ENCODE assay signal across 30 mouse cellular contexts in the genomic region with DNA sequence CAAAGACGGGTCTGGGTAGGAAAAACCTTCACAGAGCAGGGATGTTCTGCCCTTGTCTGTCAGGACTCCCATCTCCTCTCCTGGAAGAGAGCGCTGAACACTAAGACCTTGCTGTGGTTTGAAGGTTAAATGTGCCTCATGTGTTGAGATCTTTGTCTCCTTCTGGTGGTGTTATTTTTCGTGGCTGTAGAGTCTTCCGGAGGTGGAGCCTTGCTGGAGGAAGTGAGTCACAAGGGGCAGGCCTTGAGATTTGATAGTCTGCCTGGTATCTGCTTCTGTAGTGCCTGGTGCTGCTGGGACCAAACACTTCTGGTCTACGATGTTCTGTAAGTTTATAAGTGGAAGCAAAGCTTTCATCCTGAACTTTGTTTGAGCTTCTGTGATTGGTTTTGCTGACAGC. TPM values are rescaled to one million over a fixed set of nuclear protein-coding genes. Genes with fewer than 3 reads are reported as not detected.
DNase-seq lines count a peak whose midpoint lies in the region; ATAC-seq lines count a peak whose summit lies in the region.
"Had no signal": no experiment of that assay in that cellular context is flagged by ENCODE, and none has a peak within 500 bp of the region (broad histone marks: within the 10 kb centered on the region; RNA-seq: fewer than 3 reads in every experiment).

No protein-coding gene starts in this region.

- peaks cover 68% of the 10 kb centered on the region for H3K4me1 ChIP-seq in liver, embryonic 13.5 days (replicated peaks)

- no peaks in the 10 kb centered on the region for H3K9me3 ChIP-seq in liver, embryonic 13.5 days (replicated peaks)
- H3K9me3 ChIP-seq: forebrain, embryonic 13.5 days; hindbrain, embryonic 12.5 days; limb, embryonic 13.5 days; neural tube, embryonic 12.5 days had no signal

- WGBS in liver, embryonic 13.5 days (ENCODE audit: insufficient replicate concordance): 73% methylated on average over 5 of the region's 5 CpGs

- peak overlapping the region; percentile 31; the same call in 1 of the 2 replicates for H3K9ac ChIP-seq in liver, embryonic 13.5 days
- H3K9ac ChIP-seq: forebrain, embryonic 13.5 days; hindbrain, embryonic 12.5 days; limb, embryonic 13.5 days; neural tube, embryonic 12.5 days had no signal

- peak; percentile 60 for DNase-seq in 416B (ENCODE audit: low read depth)
- no peak for DNase-seq in liver, embryonic 13.5 days
- DNase-seq in heart, adult 8-10 months (ENCODE audit: low spot score): no peak
- no peak for DNase-seq in B cell, adult 2 months
- DNase-seq in lung, postnatal 4 days: no peak
- DNase-seq: adrenal gland, postnatal 10 days; cerebellum, adult 11 months; cerebellum, adult 9-10 months; cerebellum, postnatal 36 days; gastrocnemius, postnatal 10 days; heart, postnatal 36 days; lung, adult 2 months; lung, postnatal 10 days had no signal

- peaks cover 82% of the 10 kb centered on the region for H3K36me3 ChIP-seq in liver, embryonic 13.5 days
- H3K36me3 ChIP-seq: hindbrain, embryonic 12.5 days; limb, embryonic 13.5 days; neural tube, embryonic 12.5 days had no signal

- peak overlapping the region; percentile 75 for H3K27ac ChIP-seq in liver, embryonic 13.5 days
- H3K27ac ChIP-seq: forebrain, embryonic 13.5 days; hindbrain, embryonic 12.5 days; hindbrain, postnatal 0 days; layer of hippocampus, adult 2 months; limb, embryonic 13.5 days; neural tube, embryonic 12.5 days had no signal

- H3K27me3 ChIP-seq in liver, embryonic 13.5 days: no peaks in the 10 kb centered on the region
- H3K27me3 ChIP-seq: forebrain, embryonic 13.5 days; hindbrain, embryonic 12.5 days; limb, embryonic 13.5 days; neural tube, embryonic 12.5 days had no signal

- peak overlapping the region; percentile 39 for H3K4me2 ChIP-seq in liver, embryonic 13.5 days
- H3K4me2 ChIP-seq: forebrain, embryonic 13.5 days; heart, embryonic 11.5 days; hindbrain, embryonic 12.5 days; limb, embryonic 13.5 days; midbrain, embryonic 11.5 days; neural tube, embryonic 12.5 days had no signal

- ATAC-seq in activated CD4-positive, CD25-positive, alpha-beta regulatory T cell, adult 4 months: peak; percentile 48
- ATAC-seq in liver, embryonic 13.5 days (ENCODE audit: low read depth): 0 out of 2 replicates have a peak, but pooled peaks have one; percentile 29
- 0 out of 2 replicates have a peak, but pooled peaks have one; percentile 20 for ATAC-seq in megakaryocyte-erythroid progenitor cell, adult 5-6 weeks (replicated peaks; ENCODE audit: low FRiP score, low TSS enrichment, poor library complexity, severe bottlenecking)
- ATAC-seq: forebrain, embryonic 13.5 days; hindbrain, postnatal 0 days; intestine, postnatal 0 days had no signal

- 0 out of 2 replicates have a peak overlapping the region, but pooled peaks have one; percentile 6 for H3K4me3 ChIP-seq in liver, embryonic 13.5 days (replicated peaks)
- H3K4me3 ChIP-seq: forebrain, embryonic 13.5 days; hindbrain, embryonic 12.5 days; layer of hippocampus, adult 2 months; limb, embryonic 13.5 days; myocyte; neural tube, embryonic 12.5 days had no signal

RNA-seq across cellular contexts. Expression of a gene that starts 8.6 kb away (rescaled TPM):
- polyA plus RNA-seq in activated CD4-positive, CD25-positive, alpha-beta regulatory T cell, adult 4 months (2017; shearing (Covaris generic)): 1 to 10 TPM; 1.5 to 1.6 TPM
- polyA plus RNA-seq in liver, embryonic 13.5 days (2015; fragmentation: Nextera tagmentation; extraction: Ambion mirVana): 28.8 and 32.7 TPM in 2 replicates
- 9.9 and 10.7 TPM in 2 replicates for total RNA-seq in megakaryocyte-erythroid progenitor cell, adult 5-6 weeks (2014; fragmentation: Nextera tagmentation)
- 26.4 and 28.1 TPM in 2 replicates for total RNA-seq in megakaryocyte-erythroid progenitor cell, adult 5-6 weeks (2017)
- 10 to 100 TPM; 17.9 to 24.4 (median 22.7) TPM for total RNA-seq in heart, adult 8-10 months (2022)
- total RNA-seq: layer of hippocampus, adult 2 months; layer of hippocampus, postnatal 14 days; left cerebral cortex, adult 8-10 months; left cerebral cortex, postnatal 36 days had no signal
- polyA plus RNA-seq: myocyte had no signal

RNA-seq across cellular contexts. Expression of a gene that starts 13.7 kb away (rescaled TPM):
- polyA plus RNA-seq in activated CD4-positive, CD25-positive, alpha-beta regulatory T cell, adult 4 months (2017; shearing (Covaris generic)): not detected
- not detected in 2 replicates for polyA plus RNA-seq in liver, embryonic 13.5 days (2015; fragmentation: Nextera tagmentation; extraction: Ambion mirVana)
- total RNA-seq in megakaryocyte-erythroid progenitor cell, adult 5-6 weeks (2014; fragmentation: Nextera tagmentation): 1.1 TPM in 1 of 2 replicates, not detected in the other
- 1.2 TPM in 1 of 2 replicates, not detected in the other for total RNA-seq in megakaryocyte-erythroid progenitor cell, adult 5-6 weeks (2017)
- total RNA-seq in heart, adult 8-10 months (2022): not detected
- total RNA-seq: heart, postnatal 36 days had no signal
- polyA plus RNA-seq: forebrain, embryonic 13.5 days; heart, embryonic 11.5 days; heart, embryonic 16.5 days; small intestine, adult 2 months had no signal

RNA-seq across cellular contexts. Expression of a gene that starts 20.9 kb away (rescaled TPM):
- 10 to 100 TPM; 57.8 to 58.8 TPM for polyA plus RNA-seq in activated CD4-positive, CD25-positive, alpha-beta regulatory T cell, adult 4 months (2017; shearing (Covaris generic))
- 62.5 and 80.2 TPM in 2 replicates for polyA plus RNA-seq in liver, embryonic 13.5 days (2015; fragmentation: Nextera tagmentation; extraction: Ambion mirVana)
- total RNA-seq in megakaryocyte-erythroid progenitor cell, adult 5-6 weeks (2014; fragmentation: Nextera tagmentation): 122 and 137 TPM in 2 replicates
- total RNA-seq in megakaryocyte-erythroid progenitor cell, adult 5-6 weeks (2017): 57.0 and 70.7 TPM in 2 replicates
- 10 to 100 TPM; 60.9 to 70.3 (median 65.5) TPM for total RNA-seq in heart, adult 8-10 months (2022)

RNA-seq across cellular contexts. Expression of a gene that starts 21.5 kb away (rescaled TPM):
- under 1 TPM; 0.48 to 0.60 TPM for polyA plus RNA-seq in activated CD4-positive, CD25-positive, alpha-beta regulatory T cell, adult 4 months (2017; shearing (Covaris generic))
- 1.2 and 2.4 TPM in 2 replicates for polyA plus RNA-seq in liver, embryonic 13.5 days (2015; fragmentation: Nextera tagmentation; extraction: Ambion mirVana)
- 0.96 and 1.2 TPM in 2 replicates for total RNA-seq in megakaryocyte-erythroid progenitor cell, adult 5-6 weeks (2014; fragmentation: Nextera tagmentation)
- 1.0 and 2.5 TPM in 2 replicates for total RNA-seq in megakaryocyte-erythroid progenitor cell, adult 5-6 weeks (2017)
- total RNA-seq in heart, adult 8-10 months (2022): 1 to 10 TPM in 1 of 4 experiments, under 1 TPM in 3; 0.89 to 1.6 (median 0.94) TPM

RNA-seq across cellular contexts. Expression of a gene that starts 26.7 kb away (rescaled TPM):
- not detected for polyA plus RNA-seq in activated CD4-positive, CD25-positive, alpha-beta regulatory T cell, adult 4 months (2017; shearing (Covaris generic))
- polyA plus RNA-seq in liver, embryonic 13.5 days (2015; fragmentation: Nextera tagmentation; extraction: Ambion mirVana): 6.5 and 7.3 TPM in 2 replicates
- not detected in 2 replicates for total RNA-seq in megakaryocyte-erythroid progenitor cell, adult 5-6 weeks (2014; fragmentation: Nextera tagmentation)
- total RNA-seq in megakaryocyte-erythroid progenitor cell, adult 5-6 weeks (2017): not detected in 2 replicates
- total RNA-seq in heart, adult 8-10 months (2022): 100 to 1,000 TPM; 260 to 429 (median 309) TPM
